ENCODE assay signal across 21 mouse cellular contexts in genomic region chr10:40053896-40054295, GRCm38 (mm10). TPM values are rescaled to one million over a fixed set of nuclear protein-coding genes. Genes with fewer than 3 reads are reported as not detected.
DNase-seq lines count a peak whose midpoint lies in the region; ATAC-seq lines count a peak whose summit lies in the region.
"Had no signal": no experiment of that assay in that cellular context is flagged by ENCODE, and none has a peak within 500 bp of the region (broad histone marks: within the 10 kb centered on the region; RNA-seq: fewer than 3 reads in every experiment).

No protein-coding gene starts in this region.

- H3K4me3 ChIP-seq in megakaryocyte, embryonic 14.5 days (replicated peaks) = peak overlapping the region; percentile 8
- H3K4me3 ChIP-seq: forebrain, embryonic 13.5 days; heart, adult 2 months; heart, embryonic 15.5 days; limb, embryonic 15.5 days; lung, embryonic 15.5 days; neural tube, embryonic 13.5 days; stomach, embryonic 15.5 days had no signal

- peaks cover 73% of the 10 kb centered on the region for H3K36me3 ChIP-seq in megakaryocyte, embryonic 14.5 days (replicated peaks; ENCODE audit: low read length)
- H3K36me3 ChIP-seq: limb, embryonic 15.5 days; lung, embryonic 15.5 days; neural tube, embryonic 13.5 days; stomach, embryonic 15.5 days had no signal

- peak; percentile 93 for ATAC-seq in frontal cortex, adult (ENCODE audit: low TSS enrichment)
- no peak for ATAC-seq in megakaryocyte, adult 5-6 weeks (ENCODE audit: poor library complexity, severe bottlenecking)

- no peak for DNase-seq in frontal cortex, postnatal 25 days (ENCODE audit: low spot score in 2 of 2)
- peak; percentile 57 for DNase-seq in layer of hippocampus, adult 11-12 months (ENCODE audit: low spot score)
- DNase-seq in layer of hippocampus, postnatal 25 days (ENCODE audit: extremely low spot score in 1 of 2, low spot score in 1 of 2) = no peak
- peak; percentile 21 for DNase-seq in right cerebral cortex, postnatal 14 days
- DNase-seq in ovary, postnatal 10 days (ENCODE audit: low spot score) = no peak
- DNase-seq: gastrocnemius, postnatal 14 days; heart, adult 2 months; spleen, adult 18-20 months had no signal

- H3K9me3 ChIP-seq in megakaryocyte, embryonic 14.5 days = no peaks in the 10 kb centered on the region
- H3K9me3 ChIP-seq: forebrain, embryonic 13.5 days; G1E; heart, embryonic 15.5 days; limb, embryonic 15.5 days; lung, embryonic 15.5 days; neural tube, embryonic 13.5 days; stomach, embryonic 15.5 days had no signal

- peaks cover 41% of the 10 kb centered on the region for H3K4me1 ChIP-seq in megakaryocyte, embryonic 14.5 days
- H3K4me1 ChIP-seq: forebrain, embryonic 13.5 days; heart, embryonic 15.5 days; lung, embryonic 15.5 days; neural tube, embryonic 13.5 days; stomach, embryonic 15.5 days had no signal

- H3K27me3 ChIP-seq in megakaryocyte, embryonic 14.5 days (replicated peaks) = no peaks in the 10 kb centered on the region
- H3K27me3 ChIP-seq: forebrain, embryonic 13.5 days; heart, embryonic 15.5 days; limb, embryonic 15.5 days; lung, embryonic 15.5 days; neural tube, embryonic 13.5 days; stomach, embryonic 15.5 days had no signal

RNA-seq across cellular contexts. Expression of gene Mfsd4b1, which starts 28.8 kb away (rescaled TPM):
- 1 to 10 TPM in 1 of 2 experiments, under 1 TPM in 1; 0.87 to 2.3 TPM for total RNA-seq in layer of hippocampus, postnatal 25 days (2021)
- not detected in 2 replicates for polyA plus RNA-seq in megakaryocyte, embryonic 14.5 days (2012; ENCODE audit: insufficient read depth, low replicate concordance)
- total RNA-seq in megakaryocyte, adult 5-6 weeks (2015) = not detected in 2 replicates
- not detected in 2 replicates for total RNA-seq in megakaryocyte, adult 5-6 weeks (2017)
- total RNA-seq: hematopoietic stem cell, adult 5-6 weeks had no signal
- polyA plus RNA-seq: CD4-positive, CD25-positive, alpha-beta regulatory T cell, adult 4 months; forebrain, embryonic 13.5 days; G1E; macrophage had no signal

Comparison
In these comparisons a context has a peak if more than half of its experiments do, and no peak if none do; other contexts are left out.
1. DNase-seq: peak in layer of hippocampus, adult 11-12 months (single experiment) and right cerebral cortex, postnatal 14 days (single experiment); none in frontal cortex, postnatal 25 days (0 of 2), layer of hippocampus, postnatal 25 days (0 of 2) and ovary, postnatal 10 days (single experiment).